Mouse (Mus musculus) CD8-positive naive resting alpha-beta T cell, adult 2 months (primary cell): Measurements from ENCODE around the gene Usp46.
"Not testable (repeated sequence)": the region's sequence is repeated elsewhere in the genome, so short reads cannot be mapped to it uniquely, and the experiment has no call there.

Source experiments
- DNase-seq, 2 experiments: peaks; one replicate each; pipeline ENCODE4 v3.0.0; 2022; ENCODE audit warnings: low read depth in 2 of 2, low spot score in 2 of 2

Gene Usp46

DNA sequence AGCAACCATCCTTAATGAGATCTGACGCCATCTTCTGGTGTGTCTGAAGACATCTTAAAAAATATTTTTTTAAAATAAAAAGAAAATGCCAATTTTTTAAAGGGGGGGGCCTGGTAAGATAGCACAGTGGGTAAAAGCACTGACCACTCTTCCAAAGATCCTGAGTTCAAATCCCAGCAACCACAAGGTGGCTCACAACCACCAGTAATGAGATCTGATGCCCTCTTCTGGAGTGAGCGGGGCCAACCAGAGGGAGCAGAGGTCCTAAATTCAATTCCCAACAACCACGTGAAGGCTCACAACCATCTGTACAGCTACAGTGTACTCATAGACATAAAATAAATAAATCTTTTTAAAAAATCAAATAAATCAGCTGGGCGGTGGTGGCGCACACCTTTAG, 2.3 kb upstream of the Usp46 start:
- DNase-seq = not testable (repeated sequence)

DNA sequence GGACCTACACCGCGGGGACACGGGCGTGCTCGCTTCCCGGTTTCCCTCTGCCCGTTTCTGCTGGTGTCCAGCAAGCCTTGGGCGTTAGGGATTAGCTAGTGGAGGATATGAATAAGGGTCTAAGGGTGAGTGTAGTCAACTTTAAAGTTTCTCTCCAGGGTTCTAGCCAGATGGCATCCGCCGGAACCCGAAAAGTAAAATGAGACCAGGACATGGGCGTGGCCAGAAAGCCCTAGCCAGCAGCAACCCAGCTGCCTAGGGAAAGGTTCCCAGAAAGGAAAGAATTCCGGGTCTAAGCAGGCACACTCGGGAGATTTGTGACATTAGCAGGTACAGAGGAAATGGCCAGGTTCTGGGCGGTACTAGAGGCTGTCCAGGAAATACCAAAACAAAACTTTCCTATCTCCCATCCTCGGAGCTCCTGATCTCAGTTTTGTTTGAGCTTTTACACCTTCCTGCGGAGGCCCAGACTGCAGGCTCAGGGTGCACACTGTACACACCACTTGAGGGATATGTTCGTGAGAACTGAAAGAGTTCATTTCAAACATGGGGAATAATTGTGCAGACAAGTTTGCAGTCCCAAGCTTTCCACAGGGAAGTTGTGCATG, 587 bp upstream of the Usp46 start:
- peak in 1 of 2 experiments; percentile 16 for DNase-seq

DNA sequence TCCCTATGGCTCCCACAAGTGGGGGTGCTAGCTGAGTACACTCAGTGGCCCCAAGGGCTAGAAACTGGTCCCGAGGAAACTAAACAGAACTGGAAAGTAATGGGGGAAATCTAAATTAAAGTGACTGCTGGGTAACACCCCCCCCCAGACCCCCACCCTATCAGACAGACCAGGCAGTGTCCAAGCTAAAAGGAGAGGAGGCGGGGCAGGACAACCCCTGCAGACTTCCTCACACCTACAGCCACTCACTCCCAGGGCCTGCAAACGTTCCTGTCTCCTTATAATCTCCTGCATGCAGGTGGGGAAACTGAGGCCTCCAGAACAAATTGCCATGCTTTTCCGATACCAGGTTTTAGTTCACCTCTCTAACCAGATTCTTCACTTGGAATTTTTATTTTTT, 885 bp downstream of the Usp46 start:
- DNase-seq = no peak

DNA sequence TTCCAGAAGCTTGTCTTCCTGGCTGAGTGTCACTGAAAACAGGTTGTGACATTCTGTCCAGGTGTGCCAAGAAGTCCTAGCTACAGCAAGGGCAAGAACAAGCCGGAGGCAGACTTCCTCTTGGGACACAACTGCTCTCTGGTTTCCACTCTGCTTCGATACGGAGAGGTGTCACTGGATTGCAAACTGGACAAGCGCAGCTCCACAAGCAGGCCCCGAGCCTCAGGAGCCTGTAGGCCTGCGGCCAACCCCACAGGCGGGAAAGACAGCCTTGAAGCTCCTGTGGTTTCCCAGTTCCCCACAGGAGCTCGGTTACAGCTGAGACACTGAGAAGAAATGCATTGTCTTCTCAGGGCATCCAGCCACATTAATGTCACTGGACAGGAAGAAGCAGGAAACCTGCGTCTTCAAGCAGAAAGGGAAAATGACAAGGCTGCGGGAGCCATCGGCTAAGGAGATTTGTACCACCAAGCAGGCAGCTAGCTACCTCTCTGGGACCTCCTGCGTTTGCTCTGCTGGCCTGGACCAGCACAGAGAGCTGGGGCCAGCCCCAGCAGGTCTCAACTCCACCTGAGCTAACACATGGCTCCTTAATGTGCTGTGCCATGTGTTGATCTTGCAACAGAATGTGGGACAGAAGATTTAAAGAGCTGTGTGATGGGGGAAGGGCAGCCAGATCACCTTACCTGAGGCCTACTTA, 1.7 kb downstream of the Usp46 start:
- DNase-seq = no peak

DNA sequence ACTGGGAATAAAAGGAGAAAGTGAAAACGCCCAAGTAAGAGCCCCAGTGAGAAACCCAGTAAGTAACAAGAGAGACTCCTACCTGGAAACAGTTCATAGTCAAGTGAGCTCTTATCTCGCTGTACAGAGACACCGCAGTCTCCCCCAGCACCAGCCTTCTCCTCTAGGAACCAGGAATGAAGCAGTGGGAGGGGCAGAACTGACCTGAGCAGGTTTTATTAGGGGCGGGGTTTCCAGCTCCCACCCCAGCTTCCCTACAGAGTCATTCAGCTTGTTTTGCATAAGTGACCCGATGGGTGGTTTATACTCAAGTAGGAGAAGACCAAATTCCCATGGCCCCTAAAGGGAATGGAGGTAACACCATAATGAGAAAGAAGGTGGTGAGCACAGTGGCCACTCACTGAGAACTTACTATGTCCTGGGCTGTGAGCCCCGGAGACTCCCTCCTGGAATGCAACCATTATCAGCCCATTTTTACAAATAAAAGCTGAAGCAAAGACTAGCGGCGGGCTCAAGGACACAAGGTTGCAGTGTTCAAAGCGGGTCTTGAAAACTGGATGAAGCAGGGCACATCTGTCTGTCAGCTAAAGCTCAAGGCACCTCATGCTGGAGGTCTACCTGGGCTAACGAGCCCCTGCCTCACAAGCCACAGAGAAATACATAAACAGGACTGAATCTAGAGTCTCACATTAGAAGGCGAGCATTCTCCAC, 2.5 kb downstream of the Usp46 start:
- no peak for DNase-seq

DNA sequence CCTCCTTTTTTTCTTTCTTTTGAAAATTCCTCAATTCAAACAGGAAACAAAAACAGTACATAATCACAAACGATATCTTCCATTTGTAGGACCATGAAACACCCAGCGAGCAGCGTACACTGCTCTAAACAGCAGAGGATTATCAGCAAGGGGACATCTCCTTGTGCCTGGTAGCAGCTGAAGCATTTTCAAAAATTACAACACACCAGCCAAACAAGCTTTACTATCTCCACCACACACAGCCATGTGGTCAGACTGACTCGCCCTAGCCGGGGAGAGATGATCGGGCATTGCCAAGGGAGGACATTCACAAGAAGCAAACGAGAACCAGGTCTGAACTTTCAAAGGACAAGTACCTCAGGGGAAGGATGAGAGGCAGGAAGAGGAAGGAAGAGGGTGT, 3.4 kb downstream of the Usp46 start:
- DNase-seq = no peak

DNA sequence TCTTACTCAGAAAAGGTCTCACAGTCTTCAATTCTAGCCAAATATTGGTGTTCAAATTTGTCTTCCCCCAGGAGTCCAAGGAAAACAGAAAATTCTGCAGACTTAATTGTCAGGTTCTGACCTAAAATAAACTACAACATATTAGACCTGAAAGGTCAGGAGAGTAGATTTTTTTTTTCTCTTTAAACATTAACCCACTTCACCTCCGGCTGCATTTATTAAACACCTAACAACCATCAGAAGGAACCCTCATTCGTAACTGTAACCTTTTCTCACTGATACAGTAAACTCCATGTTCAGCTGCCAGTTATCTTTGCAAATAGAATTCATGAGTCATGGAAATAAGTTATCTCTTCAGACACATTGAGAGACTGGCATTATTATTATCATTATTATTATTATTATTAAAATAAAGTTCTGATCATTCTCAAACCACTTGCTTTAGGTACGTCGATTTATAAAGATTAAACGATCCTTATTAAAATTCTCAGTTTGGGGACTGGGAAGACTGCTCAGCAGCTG, 4.9 kb downstream of the Usp46 start:
- DNase-seq = no peak

DNA sequence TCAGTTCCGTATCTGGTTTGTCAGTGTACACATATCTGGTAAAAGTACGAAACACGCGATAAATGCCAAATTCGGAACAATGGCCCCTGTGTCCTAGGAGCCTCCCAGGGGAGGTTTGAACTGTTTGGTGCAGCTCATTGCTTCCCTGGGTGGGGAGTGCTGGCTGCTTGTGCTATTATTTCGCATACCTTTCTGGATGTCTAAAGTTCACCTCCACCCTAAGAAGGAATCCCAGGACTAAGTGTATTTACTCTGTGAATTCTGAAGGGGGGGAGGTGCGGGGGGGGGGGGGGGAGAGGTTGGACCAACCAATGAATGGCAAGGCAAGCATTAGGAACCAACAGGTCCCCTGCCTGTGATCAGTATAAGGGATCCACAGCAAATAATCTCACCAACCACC, 6.0 kb downstream of the Usp46 start:
- DNase-seq = no peak

DNA sequence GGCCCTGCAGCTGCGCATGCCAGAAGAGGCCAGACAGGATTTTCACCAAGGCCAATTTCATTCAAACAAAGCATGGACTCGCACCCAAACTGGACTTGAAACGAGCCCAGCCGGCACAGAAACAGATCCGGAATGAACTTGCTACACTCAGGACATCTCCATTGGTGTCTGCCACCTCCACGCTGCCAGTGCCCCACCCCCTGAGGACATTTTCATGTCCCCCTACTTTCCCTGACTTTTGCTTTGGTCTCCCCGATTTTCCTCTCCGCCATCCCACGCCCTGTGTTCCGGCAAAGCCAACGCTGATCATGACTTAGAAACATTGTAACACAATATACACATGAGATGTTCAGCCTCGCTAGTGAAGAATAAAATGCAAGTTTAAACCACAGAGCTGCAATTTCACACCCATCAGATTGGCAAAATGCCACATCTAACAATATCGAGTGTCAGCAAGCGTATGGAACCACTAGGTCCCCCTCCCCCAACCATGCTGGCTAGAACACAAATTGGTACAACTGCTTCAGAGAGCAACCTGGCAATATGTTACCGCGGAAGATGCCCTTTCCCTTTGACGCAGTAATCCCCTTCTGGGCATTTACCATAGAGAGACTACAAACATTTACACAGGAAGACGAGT, 6.7 kb downstream of the Usp46 start:
- no peak for DNase-seq

DNA sequence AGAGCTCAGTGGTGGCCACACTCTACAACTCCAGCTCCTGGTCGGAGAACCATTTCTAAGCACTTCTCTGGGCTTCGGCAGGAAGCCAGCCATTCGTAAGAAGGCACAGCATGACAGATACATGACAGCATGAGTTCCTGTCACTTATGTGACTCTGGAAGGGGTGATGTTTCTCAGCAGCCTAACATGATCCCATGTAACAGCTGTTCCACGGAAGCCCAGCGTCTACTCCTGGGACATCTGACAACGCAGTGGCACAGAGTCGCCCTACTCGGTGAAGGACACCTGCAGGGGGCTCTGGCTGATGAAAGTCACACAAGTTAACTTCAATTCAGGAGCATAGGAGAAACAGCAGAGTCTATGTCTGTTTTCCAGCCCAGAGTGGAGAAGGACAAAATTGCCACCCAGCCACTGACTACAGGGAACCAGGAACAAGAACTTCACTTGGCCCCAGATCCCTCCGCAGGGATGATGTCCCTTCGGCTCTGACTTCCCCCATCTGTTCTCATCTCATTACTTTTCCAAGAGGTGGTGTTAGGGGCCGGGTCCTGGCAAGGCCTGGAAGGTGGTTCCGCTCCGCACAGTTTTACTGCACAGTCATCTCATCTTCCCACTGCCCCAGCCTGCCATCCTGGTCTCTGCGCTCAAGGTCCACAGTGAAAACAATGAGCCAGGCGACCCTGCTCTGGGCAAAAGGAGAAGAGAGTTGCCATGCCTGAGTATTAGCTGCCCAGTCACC, 15.9 kb downstream of the Usp46 start:
- DNase-seq = no peak

DNA sequence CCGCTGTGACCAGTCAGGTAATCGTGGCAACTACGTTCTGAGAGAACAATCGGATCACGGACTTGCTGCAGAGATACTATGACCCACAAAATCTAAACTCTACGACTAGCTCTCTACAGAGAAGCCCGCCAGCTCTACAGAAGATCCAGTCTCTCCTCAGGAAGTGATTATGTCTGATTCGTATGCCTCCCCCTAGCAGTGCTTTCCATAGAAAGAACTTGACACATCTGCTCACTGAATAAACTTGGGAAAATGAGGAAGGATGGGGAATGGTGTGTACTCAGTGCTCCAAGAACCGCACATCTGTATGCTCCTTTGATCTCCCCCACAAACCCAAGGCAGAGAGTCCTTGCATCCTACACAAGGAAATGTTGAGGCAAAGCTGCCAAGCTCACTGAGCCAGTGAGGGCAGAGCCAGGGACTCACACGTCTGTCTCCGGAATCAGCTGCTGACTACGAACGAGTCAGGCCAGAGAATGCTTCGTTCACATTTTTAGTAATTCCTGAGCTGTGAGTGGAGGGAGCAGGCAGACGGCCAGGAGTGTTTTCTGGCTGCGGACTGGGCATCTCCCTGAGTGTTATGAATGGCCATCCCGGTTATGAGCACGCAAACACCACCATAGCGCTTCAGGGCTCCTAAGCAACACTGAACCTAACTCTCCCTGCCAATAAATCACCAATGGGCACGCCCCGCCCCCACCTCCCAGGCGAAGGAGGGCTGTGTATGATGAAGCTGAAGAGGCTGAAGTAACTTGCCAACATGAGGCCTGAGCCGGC, 16.6 kb downstream of the Usp46 start:
- no peak for DNase-seq

DNA sequence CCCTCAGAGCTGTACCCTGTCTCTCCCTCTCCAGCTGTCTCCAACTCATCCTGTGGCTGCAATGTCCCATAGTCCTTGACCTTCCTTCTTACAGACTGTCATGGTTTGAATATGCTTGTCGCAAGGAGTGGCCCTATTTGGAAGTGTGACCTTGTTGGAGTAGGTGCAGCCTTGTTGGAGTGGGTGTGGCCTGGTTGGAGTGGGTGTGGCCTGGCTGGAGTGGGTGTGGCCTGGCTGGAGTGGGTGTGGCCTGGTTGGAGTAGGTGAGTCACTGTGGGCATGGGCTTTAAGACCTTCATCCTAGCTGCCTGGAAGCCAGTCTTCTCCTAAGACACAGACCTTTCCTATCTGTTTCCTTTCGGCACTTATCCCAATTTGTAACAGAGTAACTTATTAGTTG, 17.3 kb downstream of the Usp46 start:
- no peak for DNase-seq

DNA sequence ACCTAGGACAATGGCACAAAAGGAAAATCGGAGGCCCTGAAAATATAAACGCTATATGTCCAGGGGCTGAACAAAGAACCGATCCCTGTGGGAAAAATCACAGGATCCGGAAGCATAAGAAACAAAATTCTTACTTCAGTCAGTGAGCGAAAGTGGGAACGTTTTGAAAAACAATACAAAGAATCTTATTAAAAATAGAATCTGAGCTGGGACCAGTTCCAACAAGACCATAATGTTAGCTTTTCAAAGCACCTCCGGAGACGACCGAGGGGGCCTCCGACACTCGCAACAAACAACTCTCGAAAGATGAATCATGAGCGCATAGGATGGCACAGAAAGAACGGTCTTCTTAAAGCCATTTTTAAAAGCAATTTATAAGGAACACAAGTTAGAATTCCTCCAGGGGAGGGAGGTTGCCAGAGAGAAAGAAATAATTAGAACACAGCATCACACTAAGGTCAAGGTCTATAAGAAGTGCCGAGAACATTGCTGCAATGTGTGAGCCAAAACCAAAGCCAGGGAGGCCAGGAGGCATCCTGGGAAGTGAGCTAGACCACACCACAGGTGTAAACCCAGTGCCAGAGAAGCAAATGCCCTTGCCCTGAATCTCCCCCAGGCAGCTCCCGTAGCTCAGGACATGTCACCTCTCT, 19.3 kb downstream of the Usp46 start:
- no peak for DNase-seq

DNA sequence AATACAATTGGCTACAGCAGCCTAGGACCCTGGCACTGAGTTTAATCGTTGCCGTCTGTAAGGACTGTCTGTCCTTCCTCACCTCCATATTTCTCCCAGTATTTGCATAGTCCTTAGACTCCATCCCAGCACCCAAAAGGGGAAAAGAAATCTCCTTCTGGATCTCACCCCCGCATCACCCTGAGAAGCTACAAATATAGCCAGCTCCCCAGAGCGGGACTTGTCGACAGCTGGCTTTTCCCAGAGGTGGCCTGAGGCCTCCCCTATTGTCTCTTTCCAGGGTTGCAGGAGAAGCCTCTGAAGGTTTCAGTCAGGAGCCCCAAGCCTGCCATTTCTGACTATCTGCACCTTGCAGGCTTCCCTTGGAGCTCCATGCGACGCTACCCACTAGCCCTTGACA, 23.6 kb downstream of the Usp46 start:
- no peak for DNase-seq

DNA sequence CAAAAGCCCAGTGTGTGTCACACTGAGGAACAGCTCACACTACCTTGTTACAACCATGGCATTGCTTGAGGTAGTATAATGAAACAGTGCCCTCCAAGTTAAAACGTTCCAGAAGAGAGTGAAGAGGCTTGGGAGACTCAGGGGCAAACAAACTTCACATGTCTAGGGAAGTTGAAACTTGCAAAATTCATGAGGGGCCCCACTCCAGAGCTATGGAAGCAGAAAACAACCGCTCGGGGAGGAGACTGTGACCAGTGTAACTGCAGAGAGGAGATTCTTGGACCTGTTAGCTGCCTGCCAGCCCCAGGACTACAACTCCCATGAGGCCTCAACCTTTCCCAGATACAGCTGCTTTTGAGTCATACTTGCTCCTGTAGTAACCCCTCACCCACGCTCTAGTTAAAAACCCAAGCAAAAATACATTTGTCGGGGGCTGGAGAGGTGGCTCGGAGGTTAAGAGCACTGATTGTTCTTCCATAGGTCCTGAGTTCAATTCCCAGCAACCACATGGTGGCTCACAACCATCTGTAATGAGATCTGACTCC, 25.4 kb downstream of the Usp46 start:
- DNase-seq = no peak

DNA sequence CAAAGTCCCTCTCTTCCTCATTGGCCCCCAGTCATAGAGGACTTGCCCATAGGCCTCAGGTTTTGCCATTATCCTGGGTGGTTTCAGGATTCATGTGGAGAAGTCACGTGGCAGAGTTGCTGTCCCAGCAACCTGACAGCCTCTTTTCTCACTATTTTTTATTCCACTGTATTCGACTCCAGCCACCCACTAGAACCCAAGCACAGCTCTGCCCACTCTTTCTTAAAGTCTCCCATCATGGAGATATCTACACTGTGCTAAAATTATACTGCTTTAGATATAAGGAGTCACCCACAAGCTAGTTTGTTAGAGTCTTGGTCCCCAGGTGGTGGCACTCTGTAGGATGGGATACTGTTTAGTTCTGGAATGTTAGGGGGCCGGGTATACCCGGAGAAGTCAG, 27.7 kb downstream of the Usp46 start:
- DNase-seq = no peak

DNA sequence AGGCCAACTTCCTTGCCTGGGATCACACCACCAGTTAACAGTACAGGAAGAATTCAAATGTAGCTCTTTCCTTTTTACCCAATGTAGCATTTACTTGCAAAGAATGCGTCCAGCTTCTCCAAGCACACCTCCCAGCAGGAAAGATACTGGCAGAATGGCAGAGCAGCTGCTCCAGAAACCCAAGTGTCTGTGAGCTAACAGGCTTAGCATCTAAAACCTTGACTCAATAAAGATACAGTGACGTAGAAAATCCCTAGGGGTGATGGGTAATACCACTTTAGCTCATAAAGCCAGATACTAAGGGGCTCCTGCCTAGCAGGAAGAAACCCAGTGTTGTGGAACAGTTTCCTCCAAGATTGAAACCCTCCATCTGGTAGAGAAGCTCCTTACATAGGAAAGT, 32.8 kb downstream of the Usp46 start:
- no peak for DNase-seq

DNA sequence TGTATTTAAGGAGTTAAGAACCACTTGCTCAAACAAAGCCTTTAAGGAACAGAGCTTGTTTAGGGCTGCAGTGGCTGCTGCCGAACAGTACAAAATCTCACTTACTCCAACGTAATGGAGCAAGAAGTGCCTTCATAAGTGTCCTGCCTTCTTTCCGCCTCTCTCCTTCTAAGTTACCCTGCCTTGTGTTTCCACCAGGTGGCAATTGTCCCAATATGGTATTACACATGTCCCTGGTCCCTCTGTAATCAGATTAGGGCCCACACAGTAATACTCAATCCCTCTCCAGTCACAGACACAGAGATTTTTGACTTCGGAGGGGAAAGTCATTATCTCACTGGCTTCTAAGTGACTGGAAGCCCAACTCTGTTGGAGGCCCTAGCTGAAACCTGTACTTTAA, 34.1 kb downstream of the Usp46 start:
- DNase-seq = no peak

DNA sequence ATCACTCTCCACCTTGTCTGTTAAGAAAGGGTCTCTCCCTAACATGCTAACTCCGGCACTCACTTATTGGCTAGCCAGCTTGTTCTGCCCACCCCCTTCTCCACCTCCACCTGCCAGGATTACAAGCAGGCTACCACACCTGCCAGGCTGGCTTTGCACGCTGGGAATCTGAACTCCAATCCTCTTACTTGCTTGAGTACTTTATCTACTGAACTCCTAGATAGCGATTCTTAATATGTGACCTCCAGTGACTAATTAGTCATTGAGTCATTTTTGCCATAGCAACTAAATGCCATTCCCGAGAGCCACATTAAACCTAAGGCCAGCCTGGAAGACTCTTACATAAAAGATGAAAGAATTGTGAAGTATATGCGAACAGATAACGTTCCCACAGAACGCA, 38.4 kb downstream of the Usp46 start:
- DNase-seq = no peak
